Mouse (Mus musculus): ENCODE results near the gene Olfr1120. TPM values are rescaled to one million over a fixed set of nuclear protein-coding genes. Genes with fewer than 3 reads are reported as not detected.
"Not testable (repeated sequence)": the region's sequence is repeated elsewhere in the genome, so short reads cannot be mapped to it uniquely, and the experiment has no call there.

Olfr1120 gene
- polyA plus RNA-seq (2012; ENCODE audit: insufficient read depth, insufficient read length, missing spikeins), result not detected in 2 replicates

- no peak within 1 kb of the TSS for H3K4me3 ChIP-seq (ENCODE audit: insufficient read depth, low read length)
- TF ChIP-seq POLR2A (IDR thresholded peaks at IDR 0.05; ENCODE audit: borderline replicate concordance, low read depth, low read length) (no peak), CTCF (IDR thresholded peaks at IDR 0.05; ENCODE audit: low read depth, low read length) (no peak)
- H3K4me1 ChIP-seq (ENCODE audit: control insufficient read depth, insufficient read depth, low read length), result no peaks in the 10 kb centered on the region
- H3K27ac ChIP-seq (ENCODE audit: insufficient read depth, low read depth, low read length), result no peak within 1 kb of the TSS
Measured at GRCm38 (mm10) chr2:87354515-87354914, at the start of gene Olfr1120. Gene Olfr1120 (plus strand): TSS chr2:87354815.

DNA sequence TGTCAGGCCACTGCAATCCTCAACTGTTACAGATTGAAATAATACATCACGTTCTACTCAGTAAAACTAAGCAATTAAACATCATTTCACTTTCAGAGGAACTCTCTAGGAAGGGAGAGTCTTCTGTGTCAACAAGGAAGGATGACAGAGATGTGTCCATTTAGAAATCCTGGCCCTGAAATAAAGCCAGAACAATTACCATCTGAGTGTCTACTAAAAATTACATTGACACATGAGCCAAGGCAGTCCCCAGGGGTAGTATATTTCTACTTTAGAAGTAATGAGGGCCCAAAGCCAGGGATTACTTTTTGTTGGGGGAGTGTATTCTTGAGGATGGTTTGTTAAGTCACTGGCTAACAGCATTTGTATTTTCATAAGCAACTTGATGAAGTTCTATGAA, 47.3 kb upstream of the Olfr1120 start, which contains the start of gene Olfr1118:
Gene Olfr1118, plus strand, starts transcription at position 301 of the 400 bp plus-strand sequence.
- no peaks in the 10 kb centered on the region for H3K4me1 ChIP-seq (ENCODE audit: control insufficient read depth, insufficient read depth, low read length)
- no peak within 1 kb of the TSS for H3K4me3 ChIP-seq (ENCODE audit: insufficient read depth, low read length)
- no peak for TF ChIP-seq POLR2A (IDR thresholded peaks at IDR 0.05; ENCODE audit: borderline replicate concordance, low read depth, low read length)
- no peak for TF ChIP-seq CTCF (IDR thresholded peaks at IDR 0.05; ENCODE audit: low read depth, low read length)
- no peak within 1 kb of the TSS for H3K27ac ChIP-seq (ENCODE audit: insufficient read depth, low read depth, low read length)

GRCm38 (mm10) chr2:87360121-87360520, 5.5 kb downstream of the Olfr1120 start:
- H3K27ac ChIP-seq (ENCODE audit: insufficient read depth, low read depth, low read length); H3K4me3 ChIP-seq (ENCODE audit: insufficient read depth, low read length); H3K4me1 ChIP-seq (ENCODE audit: control insufficient read depth, insufficient read depth, low read length): not testable (repeated sequence)

DNA sequence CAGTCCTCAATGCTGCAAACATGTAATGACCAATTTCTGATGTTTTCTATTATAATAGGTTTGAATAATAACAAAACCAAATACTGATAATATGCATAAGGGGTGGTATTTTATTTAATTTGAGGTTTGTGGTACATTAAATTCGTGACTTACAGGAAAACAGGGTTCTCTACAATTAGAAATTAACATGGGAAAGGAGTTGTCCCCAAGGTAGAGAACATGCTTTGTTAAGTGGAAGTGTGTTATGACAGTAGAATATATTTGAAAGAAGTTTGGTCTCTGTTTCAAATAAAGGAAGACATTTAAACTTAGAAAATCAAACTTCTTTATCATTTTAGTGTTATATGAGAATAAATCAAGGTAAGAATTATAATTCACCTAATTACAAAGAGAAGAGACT, 15.0 kb downstream of the Olfr1120 start, which contains the start of gene Olfr1121:
Gene Olfr1121, plus strand, starts transcription at position 301 of the 400 bp plus-strand sequence.
- Histone ChIP-seq H3K4me3 (ENCODE audit: insufficient read depth, low read length) (no peak within 1 kb of the TSS), H3K27ac (ENCODE audit: insufficient read depth, low read depth, low read length) (no peak within 1 kb of the TSS), H3K4me1 (ENCODE audit: control insufficient read depth, insufficient read depth, low read length) (no peaks in the 10 kb centered on the region)
- TF ChIP-seq POLR2A (IDR thresholded peaks at IDR 0.05; ENCODE audit: borderline replicate concordance, low read depth, low read length), result no peak
- no peak for TF ChIP-seq CTCF (IDR thresholded peaks at IDR 0.05; ENCODE audit: low read depth, low read length)

GRCm38 (mm10) chr2:87371726-87372125, 17.1 kb downstream of the Olfr1120 start:
- Histone ChIP-seq H3K27ac (ENCODE audit: insufficient read depth, low read depth, low read length) (no peak overlapping the region), H3K4me1 (ENCODE audit: control insufficient read depth, insufficient read depth, low read length) (no peaks in the 10 kb centered on the region), H3K4me3 (ENCODE audit: insufficient read depth, low read length) (no peak overlapping the region)
- TF ChIP-seq POLR2A (IDR thresholded peaks at IDR 0.05; ENCODE audit: borderline replicate concordance, low read depth, low read length), result no peak
- TF ChIP-seq CTCF (IDR thresholded peaks at IDR 0.05; ENCODE audit: low read depth, low read length), result no peak

- Histone ChIP-seq H3K4me1 (ENCODE audit: control insufficient read depth, insufficient read depth, low read length) (no peaks in the 10 kb centered on the region), H3K4me3 (ENCODE audit: insufficient read depth, low read length) (no peak overlapping the region), H3K27ac (ENCODE audit: insufficient read depth, low read depth, low read length) (no peak overlapping the region)
- TF ChIP-seq CTCF (IDR thresholded peaks at IDR 0.05; ENCODE audit: low read depth, low read length), result no peak
- TF ChIP-seq POLR2A (IDR thresholded peaks at IDR 0.05; ENCODE audit: borderline replicate concordance, low read depth, low read length), result no peak
Measured at GRCm38 (mm10) chr2:87383935-87384334, 29.3 kb downstream of the Olfr1120 start.

DNA sequence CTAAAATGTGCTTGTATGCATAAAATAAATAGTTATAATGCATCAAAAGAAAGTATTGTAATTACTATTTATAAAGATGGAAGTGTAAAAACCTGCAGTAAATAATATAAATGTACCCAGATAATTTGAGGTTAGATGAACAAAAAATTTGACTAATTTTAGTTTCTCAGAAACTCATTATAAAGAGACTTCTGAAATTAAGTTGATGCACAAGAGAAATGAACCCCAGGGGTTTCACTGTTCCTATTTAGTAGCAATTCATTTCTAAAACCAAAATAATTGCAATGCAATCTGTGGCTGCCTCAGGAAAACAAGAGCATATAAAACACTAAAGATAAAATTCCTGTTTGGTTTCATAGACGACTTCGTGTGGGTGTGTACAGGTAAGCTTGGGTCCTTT, 30.9 kb downstream of the Olfr1120 start, which contains the start of gene Olfr1122:
Gene Olfr1122, plus strand, starts transcription at position 301 of the 400 bp plus-strand sequence.
- TF ChIP-seq CTCF (IDR thresholded peaks at IDR 0.05; ENCODE audit: low read depth, low read length) (no peak), POLR2A (IDR thresholded peaks at IDR 0.05; ENCODE audit: borderline replicate concordance, low read depth, low read length) (no peak)
- Histone ChIP-seq H3K4me3 (ENCODE audit: insufficient read depth, low read length) (no peak within 1 kb of the TSS), H3K27ac (ENCODE audit: insufficient read depth, low read depth, low read length) (no peak within 1 kb of the TSS), H3K4me1 (ENCODE audit: control insufficient read depth, insufficient read depth, low read length) (no peaks in the 10 kb centered on the region)

DNA sequence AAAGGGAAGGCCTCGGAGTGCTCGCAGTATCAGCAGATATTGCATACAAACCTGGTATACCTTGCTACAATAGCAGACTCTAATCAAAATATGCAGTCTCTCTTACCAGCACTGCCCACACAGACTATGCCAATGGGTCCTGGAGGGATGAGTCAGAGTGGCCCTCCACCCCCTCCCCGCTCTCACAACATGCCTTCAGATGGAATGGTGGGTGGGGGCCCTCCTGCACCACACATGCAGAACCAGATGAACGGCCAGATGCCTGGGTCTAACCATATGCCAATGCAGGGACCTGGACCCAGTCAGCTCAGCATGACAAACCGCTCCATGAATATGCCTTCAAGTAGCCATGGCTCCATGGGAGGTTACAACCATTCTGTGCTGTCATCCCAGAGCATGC, 39.0 kb downstream of the Olfr1120 start:
- not testable (repeated sequence) for H3K4me1 ChIP-seq (ENCODE audit: control insufficient read depth, insufficient read depth, low read length); H3K27ac ChIP-seq (ENCODE audit: insufficient read depth, low read depth, low read length); H3K4me3 ChIP-seq (ENCODE audit: insufficient read depth, low read length)

- H3K4me1 ChIP-seq (ENCODE audit: control insufficient read depth, insufficient read depth, low read length); H3K27ac ChIP-seq (ENCODE audit: insufficient read depth, low read depth, low read length); H3K4me3 ChIP-seq (ENCODE audit: insufficient read depth, low read length): not testable (repeated sequence)
Measured at GRCm38 (mm10) chr2:87394686-87395085, 40.1 kb downstream of the Olfr1120 start.

Other genes starting within 250 kb of the Olfr1120 start
- gene Olfr259, start 240.2 kb upstream of the Olfr1120 start, polyA plus RNA-seq (2012; ENCODE audit: insufficient read depth, insufficient read length, missing spikeins), result not detected in 2 replicates
- gene Olfr1110, start 214.5 kb upstream of the Olfr1120 start, polyA plus RNA-seq (2012; ENCODE audit: insufficient read depth, insufficient read length, missing spikeins), result not detected in 2 replicates
- not detected in 2 replicates for gene Olfr1111, start 202.2 kb upstream of the Olfr1120 start, polyA plus RNA-seq (2012; ENCODE audit: insufficient read depth, insufficient read length, missing spikeins)
- gene Olfr1112, start 167.0 kb upstream of the Olfr1120 start, polyA plus RNA-seq (2012; ENCODE audit: insufficient read depth, insufficient read length, missing spikeins), result not detected in 2 replicates
- gene Olfr1113, start 145.8 kb upstream of the Olfr1120 start, polyA plus RNA-seq (2012; ENCODE audit: insufficient read depth, insufficient read length, missing spikeins), result not detected in 2 replicates
- gene Olfr1115, start 106.8 kb upstream of the Olfr1120 start, polyA plus RNA-seq (2012; ENCODE audit: insufficient read depth, insufficient read length, missing spikeins), result not detected in 2 replicates
- gene Olfr1116, start 87.3 kb upstream of the Olfr1120 start, polyA plus RNA-seq (2012; ENCODE audit: insufficient read depth, insufficient read length, missing spikeins), result not detected in 2 replicates
- not detected in 2 replicates for gene Olfr1118, start 47.2 kb upstream of the Olfr1120 start, polyA plus RNA-seq (2012; ENCODE audit: insufficient read depth, insufficient read length, missing spikeins)
- not detected in 2 replicates for gene Olfr1121, start 15.1 kb downstream of the Olfr1120 start, polyA plus RNA-seq (2012; ENCODE audit: insufficient read depth, insufficient read length, missing spikeins)
- gene Olfr1122, start 31.0 kb downstream of the Olfr1120 start, polyA plus RNA-seq (2012; ENCODE audit: insufficient read depth, insufficient read length, missing spikeins), result not detected in 2 replicates
- gene Olfr1123, start 61.8 kb downstream of the Olfr1120 start, polyA plus RNA-seq (2012; ENCODE audit: insufficient read depth, insufficient read length, missing spikeins), result not detected in 2 replicates
- not detected in 2 replicates for gene Olfr1124, start 75.5 kb downstream of the Olfr1120 start, polyA plus RNA-seq (2012; ENCODE audit: insufficient read depth, insufficient read length, missing spikeins)
- gene Olfr1126, start 99.1 kb downstream of the Olfr1120 start, polyA plus RNA-seq (2012; ENCODE audit: insufficient read depth, insufficient read length, missing spikeins), result not detected in 2 replicates
- gene Pramel7, start 142.3 kb downstream of the Olfr1120 start, polyA plus RNA-seq (2012; ENCODE audit: insufficient read depth, insufficient read length, missing spikeins), result not detected in 2 replicates
- gene Pramel6, start 151.8 kb downstream of the Olfr1120 start, polyA plus RNA-seq (2012; ENCODE audit: insufficient read depth, insufficient read length, missing spikeins), result not detected in 2 replicates
- not detected in 2 replicates for gene Olfr153, start 177.0 kb downstream of the Olfr1120 start, polyA plus RNA-seq (2012; ENCODE audit: insufficient read depth, insufficient read length, missing spikeins)
- not detected in 2 replicates for gene Olfr1128, start 190.7 kb downstream of the Olfr1120 start, polyA plus RNA-seq (2012; ENCODE audit: insufficient read depth, insufficient read length, missing spikeins)
- gene Olfr1129, start 219.1 kb downstream of the Olfr1120 start, polyA plus RNA-seq (2012; ENCODE audit: insufficient read depth, insufficient read length, missing spikeins), result 0.60 TPM in 1 of 2 replicates, not detected in the other